Mouse (Mus musculus) heart, embryonic 10.5 days (tissue): ENCODE data around the gene Spen. TPM values are rescaled to one million over a fixed set of nuclear protein-coding genes. Genes with fewer than 3 reads are reported as not detected.

ENCODE experiments used
- DNase-seq: peaks from one replicate; pipeline ENCODE4 v3.0.0-alpha.2; 2017; ENCODE audit warnings: low spot score
- H3K27ac ChIP-seq: fragments of 300-500 bp; sonication (generic); 2 replicates; pipeline ENCODE4 v1.5.1; 2016; ENCODE audit warnings: mild to moderate bottlenecking
- H3K27me3 ChIP-seq: fragments of 300-500 bp; sonication (generic); 2 replicates; pipeline ENCODE4 v1.6.1; 2016; ENCODE audit warnings: mild to moderate bottlenecking; ENCODE audit not compliant: poor library complexity, insufficient read depth, severe bottlenecking
- H3K36me3 ChIP-seq: fragments of 300-500 bp; sonication (generic); 2 replicates; pipeline ENCODE4 v1.6.1; 2016; ENCODE audit warnings: mild to moderate bottlenecking, moderate library complexity
- H3K4me1 ChIP-seq: fragments of 300-500 bp; sonication (generic); 2 replicates; pipeline ENCODE4 v1.6.1; 2016; ENCODE audit warnings: mild to moderate bottlenecking
- H3K4me3 ChIP-seq: fragments of 300-500 bp; sonication (generic); 2 replicates; pipeline ENCODE4 v1.5.1; 2016; ENCODE audit warnings: mild to moderate bottlenecking, moderate library complexity
- H3K9me3 ChIP-seq: fragments of 300-500 bp; sonication (generic); 2 replicates; pipeline ENCODE4 v1.6.1; 2016; ENCODE audit warnings: mild to moderate bottlenecking, moderate library complexity
- WGBS: fragments of 180-500 bp; shearing (Covaris S2); methylation state at CpG from one replicate; pipeline ENCODE4 v1.1.7; 2016; 5-methylcytosine and 5-hydroxymethylcytosine counted together
- polyA plus RNA-seq: library from polyadenylated mRNA; unstranded; fragments of >200 nt; fragmentation: Nextera tagmentation; extraction: Ambion mirVana; gene quantifications from 2 replicates; pipeline ENCODE4 v1.2.1, GENCODE M21; 2016

Gene Spen
- polyA plus RNA-seq, result 6.0 and 8.4 TPM in 2 replicates

DNA sequence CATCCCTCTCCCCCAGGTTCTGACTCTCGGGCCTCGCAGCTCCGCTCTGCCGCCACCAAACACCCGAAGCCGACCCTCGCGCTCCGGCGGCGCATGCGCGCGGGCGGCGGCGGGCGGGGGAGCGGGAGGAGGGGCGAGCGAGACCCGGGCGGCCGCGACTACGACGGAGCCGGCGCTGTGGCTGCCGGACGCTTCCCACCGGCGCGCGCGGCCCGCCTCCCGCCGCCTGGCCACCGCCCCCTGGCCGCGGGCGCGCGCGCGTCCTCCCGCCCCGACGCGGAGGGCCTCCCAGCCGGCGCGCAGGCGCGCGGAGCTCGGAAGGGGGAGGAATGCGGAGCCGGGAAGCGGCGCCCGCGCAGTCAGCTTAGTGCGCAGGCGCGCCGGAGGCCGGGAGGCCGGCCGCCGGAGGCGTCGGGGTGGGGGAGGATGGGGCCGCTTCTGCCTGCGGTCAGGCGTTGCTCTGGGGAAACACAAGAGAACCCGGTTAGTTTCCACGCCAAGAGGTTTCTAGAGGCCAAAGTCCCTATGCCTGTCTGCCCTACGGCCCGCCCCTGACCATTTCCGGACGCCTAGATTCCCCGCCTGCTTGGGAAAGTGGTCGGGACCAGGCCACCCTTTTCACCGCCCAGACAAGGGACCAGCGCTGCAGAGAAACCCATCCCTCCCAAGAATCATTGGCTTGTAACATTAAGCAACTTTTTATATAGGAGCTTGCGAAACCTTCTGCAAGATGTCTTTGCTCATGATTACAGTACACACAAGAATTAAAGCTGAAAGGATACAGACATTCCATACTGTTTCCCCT, at the start of gene Spen:
Spen (minus strand) TSS at position 190 of the 805 bp plus-strand sequence.
- 6% methylated on average over 87 of the region's 88 CpGs for WGBS
- no peaks in the 10 kb centered on the region for H3K27me3 ChIP-seq

DNA sequence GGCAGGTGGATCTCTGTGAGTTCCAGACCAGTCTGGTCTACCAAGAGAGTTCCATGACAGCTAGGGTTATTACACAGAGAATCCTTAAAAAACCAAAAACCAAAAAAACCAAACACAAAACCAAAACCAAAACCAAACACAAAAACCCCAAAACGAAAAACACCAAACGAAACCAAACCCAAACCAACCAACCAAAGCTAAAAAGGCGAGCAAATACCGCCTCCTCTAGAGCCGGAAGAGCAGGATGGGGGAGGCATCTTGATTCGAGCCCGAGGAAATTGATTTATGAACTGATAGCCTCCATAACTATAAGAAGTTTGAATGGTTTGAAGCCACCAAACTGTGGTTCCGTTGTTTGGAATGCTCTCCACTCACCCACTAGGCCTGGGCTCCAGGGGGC, 45.5 kb upstream of the Spen start:
- Histone ChIP-seq H3K4me3 (no peak overlapping the region), H3K27ac (no peak overlapping the region), H3K36me3 (peaks cover 87% of the 10 kb centered on the region), H3K4me1 (0 out of 2 replicates have a peak, but pooled peaks cover 3% of the 10 kb centered on the region), H3K9me3 (no peaks in the 10 kb centered on the region), H3K27me3 (no peaks in the 10 kb centered on the region)
- no peak for DNase-seq
- WGBS, result 85% methylated on average over 8 of the region's 8 CpGs

More for the DNA sequence above, at the start of gene Spen:
- peak; percentile 96 for DNase-seq
- Histone ChIP-seq H3K36me3 (no peaks in the 10 kb centered on the region), H3K27ac (peak within 1 kb of the TSS; percentile 97), H3K4me1 (peaks cover 44% of the 10 kb centered on the region), H3K4me3 (peak within 1 kb of the TSS; percentile 98), H3K9me3 (no peaks in the 10 kb centered on the region)

DNA sequence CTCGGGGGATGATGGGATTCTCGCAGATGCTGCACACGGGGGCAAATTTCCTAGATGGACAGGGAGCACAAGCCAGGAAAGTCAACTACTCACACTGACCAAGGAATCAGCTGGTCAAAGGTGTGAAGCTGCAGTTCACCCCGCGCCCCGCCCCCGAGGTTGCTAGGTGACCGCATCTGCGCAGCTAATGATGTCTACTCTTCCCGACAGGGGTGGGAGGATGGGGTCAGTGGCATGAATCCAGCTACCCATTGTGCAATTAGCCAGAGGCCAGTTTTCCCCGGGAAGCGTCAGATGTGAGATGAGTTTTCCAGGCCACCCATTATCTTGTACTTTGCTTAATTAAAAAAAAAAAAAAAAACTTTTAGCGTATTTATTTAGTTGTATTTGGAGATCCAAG, 42.7 kb upstream of the Spen start:
- Histone ChIP-seq H3K36me3 (peaks cover 86% of the 10 kb centered on the region), H3K9me3 (no peaks in the 10 kb centered on the region), H3K4me1 (0 out of 2 replicates have a peak, but pooled peaks cover 8% of the 10 kb centered on the region), H3K4me3 (no peak overlapping the region), H3K27me3 (no peaks in the 10 kb centered on the region), H3K27ac (no peak overlapping the region)
- DNase-seq, result no peak
- WGBS, result 92% methylated on average over 13 of the region's 13 CpGs

- WGBS, result 41% methylated on average over 3 of the region's 3 CpGs
- Histone ChIP-seq H3K27ac (no peak overlapping the region), H3K27me3 (no peaks in the 10 kb centered on the region), H3K4me1 (peaks cover 15% of the 10 kb centered on the region), H3K36me3 (peaks cover 67% of the 10 kb centered on the region), H3K4me3 (no peak overlapping the region), H3K9me3 (no peaks in the 10 kb centered on the region)
- DNase-seq, result no peak
Observed at GRCm38 (mm10) chr4:141578833-141579232, 40.4 kb upstream of the Spen start.

GRCm38 (mm10) chr4:141576877-141577276, 38.5 kb upstream of the Spen start:
- Histone ChIP-seq H3K36me3 (peaks cover 49% of the 10 kb centered on the region), H3K27me3 (no peaks in the 10 kb centered on the region)

GRCm38 (mm10) chr4:141576404-141576803, 38.0 kb upstream of the Spen start:
- Histone ChIP-seq H3K36me3 (peaks cover 48% of the 10 kb centered on the region), H3K9me3 (no peaks in the 10 kb centered on the region), H3K27me3 (no peaks in the 10 kb centered on the region), H3K4me1 (peaks cover 29% of the 10 kb centered on the region), H3K4me3 (no peak overlapping the region), H3K27ac (no peak overlapping the region)
- no peak for DNase-seq
- WGBS, result 83% methylated on average over 11 of the region's 11 CpGs

More at GRCm38 (mm10) chr4:141576877-141577276, 38.5 kb upstream of the Spen start:
- no peak overlapping the region for H3K4me3 ChIP-seq
- peaks cover 29% of the 10 kb centered on the region for H3K4me1 ChIP-seq
- H3K9me3 ChIP-seq, result no peaks in the 10 kb centered on the region
- WGBS, result 92% methylated on average over 7 of the region's 7 CpGs
- DNase-seq, result no peak
- no peak overlapping the region for H3K27ac ChIP-seq

GRCm38 (mm10) chr4:141574789-141575702, 36.6 kb upstream of the Spen start:
- Histone ChIP-seq H3K27me3 (no peaks in the 10 kb centered on the region), H3K27ac (no peak overlapping the region), H3K4me1 (peaks cover 38% of the 10 kb centered on the region), H3K9me3 (no peaks in the 10 kb centered on the region), H3K36me3 (peaks cover 36% of the 10 kb centered on the region), H3K4me3 (no peak overlapping the region)
- DNase-seq, result peak; percentile 87
- 41% methylated on average over 27 of the region's 27 CpGs for WGBS

GRCm38 (mm10) chr4:141573359-141573966, 35.1 kb upstream of the Spen start:
- peaks cover 20% of the 10 kb centered on the region for H3K36me3 ChIP-seq
- H3K27me3 ChIP-seq, result no peaks in the 10 kb centered on the region
- H3K9me3 ChIP-seq, result no peaks in the 10 kb centered on the region
- 58% methylated on average over 6 of the region's 6 CpGs for WGBS
- peaks cover 32% of the 10 kb centered on the region for H3K4me1 ChIP-seq
- H3K4me3 ChIP-seq, result no peak overlapping the region
- no peak for DNase-seq
- peak overlapping the region; percentile 16; the same call in 1 of the 2 replicates for H3K27ac ChIP-seq

- Histone ChIP-seq H3K27ac (peak overlapping the region; percentile 16; the same call in 1 of the 2 replicates), H3K27me3 (no peaks in the 10 kb centered on the region)
- WGBS, result 74% methylated on average over 7 of the region's 7 CpGs
Observed at GRCm38 (mm10) chr4:141572668-141573358, 34.4 kb upstream of the Spen start.

GRCm38 (mm10) chr4:141571934-141572333, 33.5 kb upstream of the Spen start:
- no peak overlapping the region for H3K4me3 ChIP-seq
- H3K4me1 ChIP-seq, result peaks cover 32% of the 10 kb centered on the region
- H3K36me3 ChIP-seq, result peaks cover 6% of the 10 kb centered on the region
- no peak overlapping the region for H3K27ac ChIP-seq
- 60% methylated on average over 10 of the region's 10 CpGs for WGBS
- H3K9me3 ChIP-seq, result no peaks in the 10 kb centered on the region
- no peaks in the 10 kb centered on the region for H3K27me3 ChIP-seq
- no peak for DNase-seq

More at GRCm38 (mm10) chr4:141572668-141573358, 34.4 kb upstream of the Spen start:
- H3K4me1 ChIP-seq, result peaks cover 32% of the 10 kb centered on the region
- H3K36me3 ChIP-seq, result peaks cover 15% of the 10 kb centered on the region
- no peak for DNase-seq
- H3K9me3 ChIP-seq, result no peaks in the 10 kb centered on the region
- H3K4me3 ChIP-seq, result no peak overlapping the region

- no peak for DNase-seq
- no peaks in the 10 kb centered on the region for H3K9me3 ChIP-seq
- WGBS, result 49% methylated on average over 6 of the region's 6 CpGs
- peaks cover 32% of the 10 kb centered on the region for H3K4me1 ChIP-seq
- no peaks in the 10 kb centered on the region for H3K27me3 ChIP-seq
- no peak overlapping the region for H3K27ac ChIP-seq
- H3K4me3 ChIP-seq, result no peak overlapping the region
- H3K36me3 ChIP-seq, result 0 out of 2 replicates have a peak, but pooled peaks cover 2% of the 10 kb centered on the region
Observed at GRCm38 (mm10) chr4:141571337-141571739, 32.9 kb upstream of the Spen start.

- no peak overlapping the region for H3K27ac ChIP-seq
- peaks cover 32% of the 10 kb centered on the region for H3K4me1 ChIP-seq
- H3K36me3 ChIP-seq, result no peaks in the 10 kb centered on the region
- 82% methylated on average over 1 of the region's 1 CpGs for WGBS
- no peak for DNase-seq
- H3K27me3 ChIP-seq, result no peaks in the 10 kb centered on the region
- H3K4me3 ChIP-seq, result no peak overlapping the region
- H3K9me3 ChIP-seq, result no peaks in the 10 kb centered on the region
Observed at GRCm38 (mm10) chr4:141570821-141571220, 32.4 kb upstream of the Spen start.
